9 mouse cellular contexts compared by ENCODE assay signal in genomic region chr11:116107777-116108285, GRCm38 (mm10). TPM values are rescaled to one million over a fixed set of nuclear protein-coding genes. Genes with fewer than 3 reads are reported as not detected.
DNase-seq lines count a peak whose midpoint lies in the region; ATAC-seq and TF ChIP-seq lines count a peak whose summit lies in the region.
"Had no signal": no experiment of that assay in that cellular context is flagged by ENCODE, and none has a peak within 500 bp of the region (broad histone marks: within the 10 kb centered on the region; RNA-seq: fewer than 3 reads in every experiment).

No protein-coding gene starts in this region.

- peaks cover 63% of the 10 kb centered on the region for H3K4me1 ChIP-seq in lung, embryonic 16.5 days (replicated peaks; ENCODE audit: control insufficient read depth, insufficient read depth, low read length)
- peaks cover 70% of the 10 kb centered on the region for H3K4me1 ChIP-seq in heart, embryonic 15.5 days (replicated peaks)
- peaks cover 64% of the 10 kb centered on the region for H3K4me1 ChIP-seq in limb, embryonic 12.5 days (replicated peaks)
- peaks cover 38% of the 10 kb centered on the region for H3K4me1 ChIP-seq in testis, adult 2 months (ENCODE audit: control insufficient read depth, insufficient read depth, low read length)

- H3K36me3 ChIP-seq in lung, embryonic 16.5 days (ENCODE audit: control insufficient read depth, insufficient read depth, low read length), result no peaks in the 10 kb centered on the region
- H3K36me3 ChIP-seq in heart, embryonic 15.5 days, result peaks cover 10% of the 10 kb centered on the region
- H3K36me3 ChIP-seq in limb, embryonic 12.5 days, result no peaks in the 10 kb centered on the region
- H3K36me3 ChIP-seq in testis, adult 2 months (ENCODE audit: control insufficient read depth, insufficient read depth, low read length), result no peaks in the 10 kb centered on the region

- no peak for TF ChIP-seq POLR2A in testis, adult 2 months (IDR thresholded peaks at IDR 0.05; ENCODE audit: control insufficient read depth, low read depth, low read length)

- no peak for DNase-seq in lung, postnatal 25 days (ENCODE audit: low spot score)
- DNase-seq in embryo, embryonic 10.5 days (ENCODE audit: low spot score), result no peak
- no peak for DNase-seq in lung, postnatal 4 days
- DNase-seq: cerebellum, adult 8-10 months had no signal

- H3K27ac ChIP-seq in lung, embryonic 16.5 days (ENCODE audit: low read length), result no peak overlapping the region
- H3K27ac ChIP-seq in heart, embryonic 15.5 days, result peak overlapping the region; percentile 96
- no peak overlapping the region for H3K27ac ChIP-seq in limb, embryonic 12.5 days
- peak overlapping the region; percentile 78 for H3K27ac ChIP-seq in testis, adult 2 months (ENCODE audit: control insufficient read depth, insufficient read depth, low read depth, low read length)

- ATAC-seq in lung, embryonic 16.5 days (ENCODE audit: low read depth), result no peak
- ATAC-seq in heart, embryonic 15.5 days (replicated peaks; ENCODE audit: insufficient number of reproducible peaks, insufficient read depth, low FRiP score, low read depth), result no peak
- no peak for ATAC-seq in limb, embryonic 12.5 days (ENCODE audit: insufficient number of reproducible peaks, insufficient read depth, low FRiP score, low TSS enrichment, low read depth)
- no peak for ATAC-seq in activated CD4-positive, CD25-positive, alpha-beta regulatory T cell, adult 4 months

- H3K4me3 ChIP-seq in lung, embryonic 16.5 days (ENCODE audit: low read length), result peak overlapping the region; percentile 64
- H3K4me3 ChIP-seq in heart, embryonic 15.5 days, result peak overlapping the region; percentile 85
- H3K4me3 ChIP-seq in limb, embryonic 12.5 days (replicated peaks), result peak overlapping the region; percentile 44; the same call in 1 of the 2 replicates
- H3K4me3 ChIP-seq in testis, adult 2 months (ENCODE audit: control insufficient read depth, low read depth, low read length), result peak overlapping the region; percentile 82

- H3K9me3 ChIP-seq in lung, embryonic 16.5 days (ENCODE audit: control insufficient read depth, low read length), result no peaks in the 10 kb centered on the region
- H3K9me3 ChIP-seq in heart, embryonic 15.5 days (replicated peaks), result no peaks in the 10 kb centered on the region
- H3K9me3 ChIP-seq in limb, embryonic 12.5 days, result no peaks in the 10 kb centered on the region

- no peak for TF ChIP-seq CTCF in testis, adult 2 months (IDR thresholded peaks at IDR 0.05; ENCODE audit: control insufficient read depth, insufficient read depth, insufficient replicate concordance, low read depth, low read length)

- peaks cover 34% of the 10 kb centered on the region for H3K27me3 ChIP-seq in lung, embryonic 16.5 days (ENCODE audit: control insufficient read depth, insufficient read depth, low read depth, low read length)
- H3K27me3 ChIP-seq in heart, embryonic 15.5 days, result no peaks in the 10 kb centered on the region
- H3K27me3 ChIP-seq in limb, embryonic 12.5 days, result peaks cover 73% of the 10 kb centered on the region
- no peaks in the 10 kb centered on the region for H3K27me3 ChIP-seq in testis, adult 2 months (ENCODE audit: control insufficient read depth, insufficient read depth, low read length)

- H3K4me2 ChIP-seq in lung, embryonic 16.5 days (ENCODE audit: low read depth, low read length), result peak overlapping the region; percentile 71
- peak overlapping the region; percentile 81 for H3K4me2 ChIP-seq in heart, embryonic 15.5 days
- peak overlapping the region; percentile 61 for H3K4me2 ChIP-seq in limb, embryonic 12.5 days

- peak overlapping the region; percentile 77 for H3K9ac ChIP-seq in lung, embryonic 16.5 days (ENCODE audit: low read length)
- peak overlapping the region; percentile 83 for H3K9ac ChIP-seq in heart, embryonic 15.5 days
- no peak overlapping the region for H3K9ac ChIP-seq in limb, embryonic 12.5 days (replicated peaks)

- 28% methylated on average over 19 of the region's 19 CpGs for WGBS in lung, embryonic 16.5 days
- 41% methylated on average over 19 of the region's 19 CpGs for WGBS in heart, embryonic 15.5 days
- 7% methylated on average over 19 of the region's 19 CpGs for WGBS in limb, embryonic 12.5 days

RNA-seq across cellular contexts. Expression of gene Trim47, which starts 19.2 kb away (rescaled TPM):
- 20.4 and 24.8 TPM in 2 replicates for polyA plus RNA-seq in lung, embryonic 16.5 days (2015; fragmentation: Nextera tagmentation; extraction: Ambion mirVana)
- 79.1 and 91.1 TPM in 2 replicates for polyA plus RNA-seq in heart, embryonic 15.5 days (2015; fragmentation: Nextera tagmentation; extraction: Ambion mirVana)
- polyA plus RNA-seq in limb, embryonic 12.5 days (2016; fragmentation: Nextera tagmentation; extraction: Ambion mirVana), result 6.0 and 7.9 TPM in 2 replicates
- polyA plus RNA-seq in testis, adult 2 months (2012; rRNA removed), result 6.6 and 8.3 TPM in 2 replicates
- not detected for polyA plus RNA-seq in activated CD4-positive, CD25-positive, alpha-beta regulatory T cell, adult 4 months (2017; shearing (Covaris generic))

RNA-seq across cellular contexts. Expression of gene Wbp2, which starts 21.0 kb away (rescaled TPM):
- polyA plus RNA-seq in lung, embryonic 16.5 days (2015; fragmentation: Nextera tagmentation; extraction: Ambion mirVana), result 95.4 and 98.9 TPM in 2 replicates
- polyA plus RNA-seq in heart, embryonic 15.5 days (2015; fragmentation: Nextera tagmentation; extraction: Ambion mirVana), result 121 and 139 TPM in 2 replicates
- polyA plus RNA-seq in limb, embryonic 12.5 days (2016; fragmentation: Nextera tagmentation; extraction: Ambion mirVana), result 33.2 and 36.6 TPM in 2 replicates
- polyA plus RNA-seq in testis, adult 2 months (2012; rRNA removed), result 253 and 269 TPM in 2 replicates
- polyA plus RNA-seq in activated CD4-positive, CD25-positive, alpha-beta regulatory T cell, adult 4 months (2017; shearing (Covaris generic)), result 100 to 1,000 TPM in 1 of 2 experiments, 10 to 100 TPM in 1; 85.4 to 142 TPM

RNA-seq across cellular contexts. Expression of gene Trim65, which starts 23.1 kb away (rescaled TPM):
- polyA plus RNA-seq in lung, embryonic 16.5 days (2015; fragmentation: Nextera tagmentation; extraction: Ambion mirVana), result 5.1 and 6.4 TPM in 2 replicates
- polyA plus RNA-seq in heart, embryonic 15.5 days (2015; fragmentation: Nextera tagmentation; extraction: Ambion mirVana), result 5.0 and 5.5 TPM in 2 replicates
- 2.1 and 3.0 TPM in 2 replicates for polyA plus RNA-seq in limb, embryonic 12.5 days (2016; fragmentation: Nextera tagmentation; extraction: Ambion mirVana)
- 0.57 and 0.63 TPM in 2 replicates for polyA plus RNA-seq in testis, adult 2 months (2012; rRNA removed)
- 10 to 100 TPM; 10.7 to 11.9 TPM for polyA plus RNA-seq in activated CD4-positive, CD25-positive, alpha-beta regulatory T cell, adult 4 months (2017; shearing (Covaris generic))

RNA-seq across cellular contexts. Expression of gene Unc13d, which starts 30.1 kb away (rescaled TPM):
- 7.2 and 8.9 TPM in 2 replicates for polyA plus RNA-seq in lung, embryonic 16.5 days (2015; fragmentation: Nextera tagmentation; extraction: Ambion mirVana)
- polyA plus RNA-seq in heart, embryonic 15.5 days (2015; fragmentation: Nextera tagmentation; extraction: Ambion mirVana), result 1.0 and 3.9 TPM in 2 replicates
- polyA plus RNA-seq in limb, embryonic 12.5 days (2016; fragmentation: Nextera tagmentation; extraction: Ambion mirVana), result 1.4 and 1.7 TPM in 2 replicates
- polyA plus RNA-seq in testis, adult 2 months (2012; rRNA removed), result 3.4 and 3.8 TPM in 2 replicates
- 100 to 1,000 TPM in 1 of 2 experiments, 10 to 100 TPM in 1; 68.6 to 116 TPM for polyA plus RNA-seq in activated CD4-positive, CD25-positive, alpha-beta regulatory T cell, adult 4 months (2017; shearing (Covaris generic))

RNA-seq across cellular contexts. Expression of gene Mrpl38, which starts 30.8 kb away (rescaled TPM):
- polyA plus RNA-seq in lung, embryonic 16.5 days (2015; fragmentation: Nextera tagmentation; extraction: Ambion mirVana), result 79.3 and 80.6 TPM in 2 replicates
- 90.7 and 94.4 TPM in 2 replicates for polyA plus RNA-seq in heart, embryonic 15.5 days (2015; fragmentation: Nextera tagmentation; extraction: Ambion mirVana)
- polyA plus RNA-seq in limb, embryonic 12.5 days (2016; fragmentation: Nextera tagmentation; extraction: Ambion mirVana), result 86.9 and 90.8 TPM in 2 replicates
- polyA plus RNA-seq in testis, adult 2 months (2012; rRNA removed), result 51.3 and 54.5 TPM in 2 replicates
- polyA plus RNA-seq in activated CD4-positive, CD25-positive, alpha-beta regulatory T cell, adult 4 months (2017; shearing (Covaris generic)), result 10 to 100 TPM; 17.9 to 25.8 TPM

Comparison
In these comparisons a context has a peak if more than half of its experiments do, and no peak if none do; other contexts are left out.
1. H3K27ac ChIP-seq: peak in heart, embryonic 15.5 days (single experiment) and testis, adult 2 months (single experiment); none in lung, embryonic 16.5 days (single experiment) and limb, embryonic 12.5 days (single experiment).
2. Peak in every context shown above with its lines, with median percentiles within 50 percentile points of each other: H3K4me2 ChIP-seq and H3K4me3 ChIP-seq.